Mouse (Mus musculus) liver, embryonic 14.5 days (tissue): ENCODE results near the gene Acsl5.

Experiments
- CTCF ChIP-seq: IDR thresholded peaks from 2 replicates; pipeline ENCODE4 v1.5.1; 2016; ENCODE audit warnings: antibody characterized with exemption, low read depth, control low read depth
- EP300 ChIP-seq: IDR thresholded peaks from 2 replicates; pipeline ENCODE4 v1.6.1; 2016; ENCODE audit warnings: antibody characterized with exemption, low read depth

DNA sequence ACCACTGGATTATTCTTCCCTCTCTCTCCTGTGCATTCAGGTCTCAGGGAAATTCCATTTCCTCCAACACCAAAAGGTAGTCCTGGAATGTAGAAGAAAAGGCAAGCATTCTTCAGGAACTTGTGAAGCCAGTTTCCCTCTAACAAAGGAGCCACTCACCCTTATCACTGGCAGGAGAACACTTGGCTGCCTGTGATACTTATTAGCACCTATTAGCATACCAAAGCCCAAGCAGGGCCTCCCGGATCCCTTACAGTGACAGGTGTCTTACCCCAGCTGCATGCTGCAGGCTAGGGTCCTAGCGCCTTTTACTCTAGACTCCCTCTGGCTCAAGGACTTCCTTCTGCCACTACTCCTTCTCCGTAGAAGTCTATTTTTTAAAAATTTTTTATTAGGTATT, 19.7 kb downstream of the Acsl5 start:
- TF ChIP-seq CTCF (no peak), EP300 (peak; percentile 54; the same call in 1 of the 2 replicates)
